Mouse (Mus musculus) ovary, adult 10 weeks (tissue): Measurements from ENCODE around the gene Ttll3. TPM values are rescaled to one million over a fixed set of nuclear protein-coding genes. Genes with fewer than 3 reads are reported as not detected.

Experiments used
- polyA plus RNA-seq: library from polyadenylated mRNA; stranded (reverse); fragments of 350-450 nt; fragmentation: Illumina TruSeq; extraction: RNeasy Lipid Tissue Mini Kit (QIAGEN cat#74804); gene quantifications from one replicate; pipeline ENCODE4 v1.2.3, GENCODE M21; 2014

Ttll3 gene
- not detected for polyA plus RNA-seq

DNA sequence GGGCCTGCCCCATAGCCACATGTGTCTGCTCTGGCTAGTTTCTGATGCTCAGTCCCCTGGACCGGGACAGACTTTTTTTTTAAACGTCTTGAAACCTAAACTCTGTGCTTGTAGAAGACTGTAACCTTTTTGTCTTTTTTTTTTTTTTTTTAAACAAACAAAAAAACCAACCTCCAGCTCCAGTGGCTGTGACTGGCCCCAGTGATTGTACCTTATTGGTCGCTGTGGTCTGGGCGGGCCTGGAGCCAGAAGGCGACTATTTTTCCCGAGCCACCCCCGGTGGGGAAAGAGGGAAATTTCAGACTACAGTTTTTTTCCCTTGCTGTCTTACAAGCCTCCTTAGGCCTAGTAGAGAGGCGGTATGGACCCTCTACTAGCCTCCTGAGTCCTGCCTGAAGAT is at the start of gene Ttll3:
TSS of gene Ttll3 (plus strand) at position 301 of the 400 bp plus-strand sequence.

DNA sequence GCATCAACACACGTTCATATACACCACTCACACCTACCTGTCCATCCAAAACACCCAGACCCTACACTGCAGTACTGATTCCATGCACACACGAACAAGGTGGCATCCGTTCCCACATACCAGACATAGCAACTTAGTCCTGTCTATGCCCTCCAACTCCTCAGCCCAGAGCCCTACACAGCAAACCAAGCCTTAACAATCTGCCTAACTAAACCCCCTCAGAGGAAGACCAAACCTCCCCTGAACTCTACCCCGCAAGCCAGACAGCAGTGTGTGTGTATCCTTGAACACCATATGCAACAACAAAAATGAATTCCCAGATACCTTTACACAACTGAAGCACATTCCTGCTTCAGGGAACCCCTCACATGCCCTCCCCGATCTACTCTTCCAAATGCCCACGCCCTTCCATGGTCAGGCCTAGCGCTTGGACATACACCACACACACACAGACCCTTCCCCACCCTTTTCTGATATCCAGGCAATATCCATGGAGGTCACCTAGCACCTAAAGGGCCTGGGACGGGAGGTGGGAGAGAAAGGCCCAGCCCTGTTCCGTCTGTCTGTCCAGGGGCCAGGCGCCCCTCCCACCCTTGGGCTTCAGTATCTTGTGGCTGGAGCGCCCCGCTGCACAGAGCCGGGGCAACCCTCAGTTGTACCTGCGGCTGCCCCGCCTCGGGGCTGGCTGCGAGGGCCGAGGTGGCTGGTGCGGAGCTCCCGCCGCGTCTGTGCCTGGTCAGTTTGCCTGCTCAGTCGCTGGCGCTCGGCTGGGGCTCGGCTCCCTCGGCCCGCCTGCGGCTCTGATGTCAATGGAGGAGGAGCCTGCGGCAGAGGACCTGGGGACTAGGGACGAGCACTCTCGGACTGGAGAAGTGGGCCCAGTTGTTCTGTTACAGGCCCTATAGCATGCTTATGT is 45.6 kb upstream of the Ttll3 start, which contains the start of gene Camk1:
TSS of gene Camk1 (minus strand) at position 808 of the 916 bp plus-strand sequence.

DNA sequence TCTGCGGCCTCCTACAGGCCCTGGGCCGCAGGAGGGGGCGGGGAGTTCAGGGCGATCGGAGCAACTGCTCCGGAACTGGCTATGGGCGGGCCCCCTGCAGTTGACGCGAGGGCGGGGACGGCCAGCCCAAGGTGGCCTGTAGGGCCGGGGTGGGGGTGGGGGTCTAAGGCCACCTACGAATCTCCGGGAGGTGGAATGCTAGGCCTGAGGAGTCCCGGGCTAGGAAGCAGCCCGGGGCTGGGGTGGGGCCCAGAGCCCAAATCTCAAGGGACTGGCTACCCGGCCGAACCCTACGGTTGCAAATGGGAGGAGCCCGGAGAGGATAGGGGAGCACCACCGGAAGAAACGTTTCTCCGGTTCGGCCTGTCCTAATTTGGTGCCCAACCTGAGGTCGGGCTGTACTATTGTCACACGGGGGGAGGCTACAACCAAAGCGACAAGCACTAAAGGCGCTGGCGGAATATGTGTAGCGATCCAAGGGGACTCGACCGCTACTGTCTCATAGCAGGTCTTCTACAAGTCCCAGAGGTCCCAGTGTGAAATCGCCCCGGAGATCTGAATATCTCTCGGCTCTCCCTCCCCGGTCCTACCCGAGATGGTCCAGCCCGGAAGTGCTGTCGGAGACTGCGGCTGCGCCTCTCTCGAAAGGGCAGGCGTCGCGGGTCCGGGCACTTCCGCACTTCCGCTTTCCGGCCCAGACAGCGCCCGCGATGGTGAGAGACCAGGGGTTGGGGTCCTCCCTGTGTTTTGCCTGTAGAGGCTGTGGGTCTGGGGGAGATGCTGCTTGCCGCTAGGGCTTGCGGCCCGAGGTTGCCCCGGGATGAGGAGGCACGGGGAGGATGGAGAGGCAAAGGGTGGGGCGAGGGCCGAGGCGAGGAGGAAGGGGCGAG is 11.3 kb upstream of the Ttll3 start, which contains the start of the genes Tada3 and Arpc4:
TSS of gene Tada3 (minus strand) at position 388 of the 890 bp plus-strand sequence.
TSS of gene Arpc4 (plus strand) at position 620 of the 890 bp plus-strand sequence.

DNA sequence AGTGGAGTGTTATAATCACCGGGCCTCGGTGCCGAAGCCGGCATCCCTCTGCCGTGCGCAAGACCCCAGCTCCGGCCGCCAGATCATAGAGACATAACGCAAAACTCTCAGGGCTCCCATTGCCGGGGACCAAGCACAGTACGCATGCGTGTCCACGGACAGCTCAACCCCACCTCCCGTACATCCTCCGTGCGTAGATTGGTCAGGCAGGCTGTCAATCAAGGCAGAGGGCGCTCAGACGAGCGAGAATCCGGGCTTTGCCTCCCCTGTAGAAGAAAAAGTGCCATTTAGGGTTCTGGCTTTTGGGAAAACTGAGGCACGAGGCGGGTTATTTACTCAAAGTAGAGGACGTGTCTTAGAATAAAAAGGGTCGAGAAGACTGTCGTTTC is 30.1 kb downstream of the Ttll3 start, which contains the start of gene Rpusd3:
TSS of gene Rpusd3 (minus strand) at position 142 of the 389 bp plus-strand sequence.

DNA sequence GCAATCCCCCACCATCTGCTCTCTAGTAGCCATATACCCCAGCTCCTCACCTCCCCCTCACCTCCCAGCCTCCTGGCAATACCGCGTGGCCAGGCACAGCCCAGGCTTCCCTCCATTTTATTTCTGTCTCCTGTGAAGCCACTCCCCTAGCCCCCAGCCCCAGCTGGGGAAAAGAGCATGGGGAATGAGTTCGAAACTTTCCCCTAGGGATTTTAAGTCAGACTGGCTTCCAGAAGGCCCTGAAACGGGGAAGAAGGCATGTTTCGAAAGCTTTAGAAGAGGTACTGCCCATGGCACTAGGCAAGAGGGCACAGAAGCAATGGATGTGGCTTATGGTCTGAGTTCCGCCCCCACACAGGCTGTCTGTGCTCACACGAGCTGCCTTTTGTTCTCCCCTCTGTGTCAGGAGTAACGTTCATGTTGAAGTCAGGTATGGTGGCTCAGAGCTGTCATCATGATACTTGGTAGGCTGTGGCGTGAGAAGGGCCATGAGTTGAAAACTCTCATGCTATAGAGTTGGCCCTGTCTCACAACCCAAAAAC is 46.7 kb downstream of the Ttll3 start, which contains the start of gene Cidec:
TSS of gene Cidec (minus strand) at position 97 of the 542 bp plus-strand sequence.

DNA sequence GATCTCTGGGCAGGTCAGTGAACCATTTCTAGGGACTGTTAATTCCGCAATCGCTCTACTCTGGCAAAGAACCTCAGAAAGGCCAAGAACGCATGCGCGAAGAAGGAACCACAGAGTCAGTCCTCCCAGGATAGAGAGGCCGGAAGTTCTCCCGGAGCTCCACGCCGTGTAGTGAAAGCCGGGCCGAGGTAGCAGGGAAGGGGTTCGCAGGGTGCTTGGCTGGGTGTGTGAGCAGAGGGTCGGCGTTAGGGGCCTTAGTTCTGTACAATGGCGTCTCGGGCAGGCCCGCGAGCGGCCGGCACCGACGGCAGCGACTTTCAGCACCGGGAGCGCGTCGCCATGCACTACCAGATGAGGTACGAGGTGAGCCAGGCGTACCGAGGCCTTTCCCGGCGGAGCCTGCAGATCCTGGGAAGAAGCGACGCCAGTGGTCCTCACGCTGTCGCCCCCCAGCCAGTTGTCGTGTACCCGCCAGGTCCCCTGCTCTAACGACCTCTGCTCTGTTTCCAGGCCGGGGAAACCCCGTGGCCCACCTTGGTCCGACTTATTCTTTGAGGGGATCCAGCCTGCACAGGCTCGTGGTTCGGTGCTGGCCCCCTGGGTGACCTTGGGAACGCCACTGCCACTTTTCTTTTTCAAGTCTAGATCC is 53.5 kb downstream of the Ttll3 start, which contains the start of gene Jagn1:
TSS of gene Jagn1 (plus strand) at position 128 of the 649 bp plus-strand sequence.

DNA sequence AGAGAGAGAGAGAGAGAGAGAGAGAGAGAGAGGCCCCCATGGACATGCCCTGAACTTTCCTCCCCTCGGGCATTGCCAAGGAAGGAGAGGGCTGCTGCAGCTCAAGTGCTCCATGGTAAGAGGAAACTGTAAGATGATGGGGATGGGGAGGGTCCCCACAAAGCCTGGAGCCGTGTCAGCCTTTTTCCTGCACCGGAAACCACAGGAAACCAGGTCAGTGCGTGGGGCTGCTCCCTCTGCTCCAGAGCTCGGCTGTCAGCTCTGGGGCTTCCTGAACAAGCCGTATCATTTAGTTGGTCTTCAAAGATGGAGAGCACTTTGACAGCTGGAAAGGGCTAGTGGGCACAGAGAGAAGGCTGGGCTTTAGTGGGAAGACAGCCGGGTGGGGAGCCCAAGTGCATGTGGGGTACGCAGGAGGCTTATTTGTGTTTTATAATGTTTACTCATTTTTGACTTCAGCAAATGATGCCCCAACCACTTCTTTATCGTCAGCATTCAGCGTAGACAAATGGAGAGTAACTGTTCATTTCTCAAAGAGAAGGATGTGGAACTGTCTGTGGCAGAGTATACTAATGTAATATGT is 69.0 kb downstream of the Ttll3 start, which contains the start of gene Il17re:
TSS of gene Il17re (plus strand) at position 533 of the 583 bp plus-strand sequence.

Other genes starting within 250 kb of the Ttll3 start
- gene Lhfpl4, start 193.9 kb upstream of the Ttll3 start, polyA plus RNA-seq: 0.20 TPM
- 35.6 TPM for gene Mtmr14, start 151.4 kb upstream of the Ttll3 start, polyA plus RNA-seq
- gene Cpne9, start 107.0 kb upstream of the Ttll3 start, polyA plus RNA-seq: 0.20 TPM
- gene Brpf1, start 82.1 kb upstream of the Ttll3 start, polyA plus RNA-seq: 3.5 TPM
- gene Ogg1, start 62.3 kb upstream of the Ttll3 start, polyA plus RNA-seq: 3.6 TPM
- gene Camk1, start 45.3 kb upstream of the Ttll3 start, polyA plus RNA-seq: 23.9 TPM
- 3.1 TPM for gene Tada3, start 11.4 kb upstream of the Ttll3 start, polyA plus RNA-seq
- 117 TPM for gene Arpc4, start 11.1 kb upstream of the Ttll3 start, polyA plus RNA-seq
- not detected for gene Rpusd3, start 30.1 kb downstream of the Ttll3 start, polyA plus RNA-seq
- gene Cidec, start 46.5 kb downstream of the Ttll3 start, polyA plus RNA-seq: 0.54 TPM
- 22.8 TPM for gene Jagn1, start 53.3 kb downstream of the Ttll3 start, polyA plus RNA-seq
- 0.57 TPM for gene Il17re, start 69.2 kb downstream of the Ttll3 start, polyA plus RNA-seq
- 0.77 TPM for gene Il17rc, start 82.2 kb downstream of the Ttll3 start, polyA plus RNA-seq
- 1.2 TPM for gene Creld1, start 94.0 kb downstream of the Ttll3 start, polyA plus RNA-seq
- gene Prrt3, start 112.7 kb downstream of the Ttll3 start, polyA plus RNA-seq: not detected
- gene Emc3, start 142.4 kb downstream of the Ttll3 start, polyA plus RNA-seq: 111 TPM
- 4.6 TPM for gene Fancd2, start 142.4 kb downstream of the Ttll3 start, polyA plus RNA-seq
- gene Fancd2os, start 211.5 kb downstream of the Ttll3 start, polyA plus RNA-seq: 0.34 TPM
- 43.7 TPM for gene Brk1, start 215.5 kb downstream of the Ttll3 start, polyA plus RNA-seq
- gene Vhl, start 234.7 kb downstream of the Ttll3 start, polyA plus RNA-seq: 38.4 TPM
- 3.0 TPM for gene Irak2, start 249.2 kb downstream of the Ttll3 start, polyA plus RNA-seq